Mouse (Mus musculus): Measurements from ENCODE around the gene Jade3.

GRCm38 (mm10) chrX:20425140-20425838 is at the start of gene Jade3:
- TF ChIP-seq GATA1 (IDR thresholded peaks at IDR 0.05; ENCODE audit: borderline replicate concordance, low read length) (no peak), FLI1 (IDR thresholded peaks at IDR 0.05; ENCODE audit: low read length) (no peak)
